12 mouse cellular contexts compared by ENCODE assay signal in the genomic region with DNA sequence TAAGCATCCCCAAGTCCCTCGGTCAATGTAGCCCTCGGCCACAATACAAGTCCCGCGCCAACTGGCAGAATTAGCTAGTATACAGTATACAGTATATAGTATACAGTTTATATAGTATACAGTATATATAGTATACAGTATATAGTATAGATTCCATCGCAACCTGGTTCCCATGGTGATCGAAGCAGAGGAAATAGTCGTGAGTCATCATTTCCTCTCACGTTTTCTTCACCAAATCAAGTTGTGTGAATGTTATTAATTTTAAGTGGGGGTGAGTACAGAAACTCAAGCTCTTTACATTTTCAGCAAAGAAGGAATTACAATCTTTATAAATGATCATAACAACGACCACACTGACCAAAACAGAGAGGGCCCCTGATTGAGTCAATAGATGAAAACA.
"Had no signal": no experiment of that assay in that cellular context is flagged by ENCODE, and none has a peak within 500 bp of the region (broad histone marks: within the 10 kb centered on the region; RNA-seq: fewer than 3 reads in every experiment).

No protein-coding gene starts in this region.

- H3K36me3 ChIP-seq: kidney, embryonic 15.5 days; midbrain, embryonic 13.5 days; neural tube, embryonic 15.5 days; stomach, embryonic 15.5 days had no signal

- H3K4me1 ChIP-seq: midbrain, embryonic 13.5 days had no signal

- H3K27ac ChIP-seq: kidney, embryonic 15.5 days; left cerebral cortex, adult 2 months; liver, embryonic 14.5 days; midbrain, embryonic 13.5 days; neural tube, embryonic 15.5 days; stomach, embryonic 15.5 days had no signal

- H3K4me2 ChIP-seq: kidney, embryonic 15.5 days; midbrain, embryonic 13.5 days; neural tube, embryonic 15.5 days; stomach, embryonic 15.5 days had no signal

- DNase-seq: kidney, adult 2 months; kidney, postnatal 14 days; liver; lung, adult 18-20 months; spleen, adult 18-20 months; thymus, postnatal 36 days had no signal

- H3K4me3 ChIP-seq: kidney, embryonic 15.5 days; left cerebral cortex, adult 2 months; midbrain, embryonic 13.5 days; neural tube, embryonic 15.5 days; stomach, embryonic 15.5 days had no signal

- ATAC-seq: midbrain, embryonic 13.5 days had no signal

- H3K9me3 ChIP-seq: kidney, embryonic 15.5 days; midbrain, embryonic 13.5 days; neural tube, embryonic 15.5 days; stomach, embryonic 15.5 days had no signal

- H3K27me3 ChIP-seq: kidney, embryonic 15.5 days; midbrain, embryonic 13.5 days; neural tube, embryonic 15.5 days; stomach, embryonic 15.5 days had no signal

- H3K9ac ChIP-seq: kidney, embryonic 15.5 days; liver, embryonic 14.5 days; midbrain, embryonic 13.5 days; neural tube, embryonic 15.5 days; stomach, embryonic 15.5 days had no signal
